Mouse (Mus musculus): ENCODE data around the gene Acot1. TPM values are rescaled to one million over a fixed set of nuclear protein-coding genes. Genes with fewer than 3 reads are reported as not detected.
"Not testable (repeated sequence)": the region's sequence is repeated elsewhere in the genome, so short reads cannot be mapped to it uniquely, and the experiment has no call there.

Gene Acot1
- total RNA-seq (2022), result 10 to 100 TPM; 13.7 to 20.6 (median 17.5) TPM

DNA sequence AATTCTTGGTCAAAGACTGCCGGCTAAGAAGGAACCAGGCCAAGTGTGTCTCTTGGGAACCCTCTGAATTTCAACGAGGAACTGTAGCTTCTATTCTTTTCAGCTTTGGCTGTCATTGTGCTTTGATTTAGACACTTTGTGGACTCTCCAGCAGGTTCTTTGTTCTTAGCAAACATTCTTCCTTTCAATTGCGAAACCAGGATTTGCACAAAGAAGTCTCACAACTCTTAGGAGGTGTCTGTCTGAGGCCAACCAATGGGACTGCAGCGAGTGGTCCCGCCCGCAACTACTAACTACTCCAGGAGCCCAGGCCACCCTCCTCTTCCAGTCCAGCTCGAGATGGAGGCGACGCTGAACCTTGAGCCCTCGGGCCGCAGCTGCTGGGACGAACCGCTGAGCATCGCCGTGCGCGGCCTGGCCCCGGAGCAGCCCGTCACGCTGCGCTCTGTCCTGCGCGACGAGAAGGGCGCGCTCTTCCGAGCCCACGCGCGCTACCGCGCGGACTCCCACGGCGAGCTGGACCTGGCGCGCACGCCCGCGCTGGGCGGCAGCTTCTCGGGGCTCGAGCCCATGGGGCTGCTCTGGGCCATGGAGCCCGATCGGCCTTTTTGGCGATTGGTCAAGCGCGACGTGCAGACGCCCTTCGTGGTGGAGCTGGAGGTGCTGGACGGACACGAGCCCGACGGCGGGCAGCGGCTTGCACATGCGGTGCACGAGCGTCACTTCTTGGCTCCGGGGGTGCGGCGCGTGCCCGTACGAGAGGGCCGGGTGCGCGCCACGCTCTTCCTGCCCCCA lies at the start of gene Acot1:
TSS of gene Acot1 (plus strand) at position 320 of the 795 bp plus-strand sequence.
- DNase-seq (ENCODE audit: low spot score in 2 of 2), result peak in 1 of 2 experiments; percentile 61

DNA sequence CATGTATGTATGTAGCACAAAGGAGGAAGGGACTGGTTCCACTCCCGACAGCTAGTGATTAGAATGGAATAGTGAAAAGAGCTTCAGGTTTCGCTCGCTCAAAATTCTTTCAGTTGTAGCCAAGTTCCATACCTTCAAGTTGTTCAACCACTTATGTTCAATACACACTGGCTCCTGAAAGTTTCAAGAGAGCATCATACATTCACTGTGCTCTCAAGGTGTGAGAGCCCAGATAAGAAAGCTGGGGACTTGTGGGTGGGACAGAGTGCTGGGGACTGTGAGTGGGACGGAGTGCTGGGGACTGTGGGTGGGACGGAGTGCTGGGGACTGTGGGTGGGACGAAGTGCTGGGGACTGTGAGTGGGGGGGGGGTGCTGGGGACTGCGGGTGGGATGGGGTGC lies 44.1 kb upstream of the Acot1 start:
- DNase-seq (ENCODE audit: low spot score in 2 of 2), result no peak

DNA sequence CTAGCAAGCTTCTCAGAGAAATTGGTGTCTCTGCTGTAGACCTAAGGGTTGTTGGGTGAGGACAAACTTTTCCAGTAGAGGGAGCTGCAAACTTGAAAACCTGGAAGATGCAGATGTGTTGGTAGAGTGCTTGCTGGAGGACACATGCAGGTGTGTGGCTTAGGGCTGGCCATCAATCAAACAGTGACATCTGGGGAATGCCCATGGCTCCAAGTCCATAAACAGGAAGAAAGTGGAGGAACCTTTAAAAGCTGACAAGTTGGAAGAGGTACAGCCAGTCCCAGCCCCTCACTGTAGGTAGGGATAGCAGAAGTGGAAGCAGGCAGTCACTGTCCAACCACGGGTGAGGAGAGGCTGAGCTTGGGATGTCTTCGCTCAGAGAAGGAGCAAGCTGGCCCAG lies 37.2 kb upstream of the Acot1 start:
- DNase-seq (ENCODE audit: low spot score in 2 of 2), result no peak

DNA sequence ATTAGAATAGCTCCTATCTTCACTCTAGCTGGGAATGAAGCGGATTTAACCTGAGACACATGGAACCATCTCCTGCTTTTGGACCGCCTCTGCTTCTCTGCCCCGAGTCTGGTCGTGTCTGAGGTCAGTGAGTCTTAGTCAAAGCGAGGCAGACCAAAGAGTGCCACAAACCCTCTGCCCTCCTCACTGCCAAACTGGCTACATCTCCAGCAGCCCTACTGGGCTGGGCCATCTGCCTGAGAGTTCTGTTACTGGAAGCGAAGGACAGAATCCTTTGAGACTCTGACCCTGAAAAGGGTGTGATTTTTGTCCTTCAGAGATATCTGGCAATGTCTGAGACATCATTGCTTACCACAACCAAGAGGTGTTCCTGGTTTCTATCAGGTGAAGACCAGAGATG lies 30.4 kb upstream of the Acot1 start:
- no peak for DNase-seq (ENCODE audit: low spot score in 2 of 2)

DNA sequence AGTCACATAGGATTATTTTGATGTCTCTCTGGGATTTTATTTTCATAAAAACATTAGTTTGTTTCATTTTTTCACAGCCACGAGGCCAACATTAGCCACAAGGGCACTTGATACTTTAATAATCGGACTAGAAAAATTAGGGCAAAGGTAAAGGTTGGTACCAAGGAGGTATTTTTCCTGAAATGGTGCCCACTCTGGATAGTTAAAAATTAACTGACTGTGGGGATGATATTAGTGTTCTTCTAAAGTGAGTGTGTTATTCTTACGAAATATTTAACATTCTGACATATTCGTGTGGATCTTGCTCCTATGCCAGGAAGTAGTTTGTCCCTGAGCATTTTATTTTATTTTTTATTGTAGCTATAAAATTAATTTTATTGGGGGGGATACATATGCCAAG lies 27.7 kb upstream of the Acot1 start:
- DNase-seq (ENCODE audit: low spot score in 2 of 2), result no peak

DNA sequence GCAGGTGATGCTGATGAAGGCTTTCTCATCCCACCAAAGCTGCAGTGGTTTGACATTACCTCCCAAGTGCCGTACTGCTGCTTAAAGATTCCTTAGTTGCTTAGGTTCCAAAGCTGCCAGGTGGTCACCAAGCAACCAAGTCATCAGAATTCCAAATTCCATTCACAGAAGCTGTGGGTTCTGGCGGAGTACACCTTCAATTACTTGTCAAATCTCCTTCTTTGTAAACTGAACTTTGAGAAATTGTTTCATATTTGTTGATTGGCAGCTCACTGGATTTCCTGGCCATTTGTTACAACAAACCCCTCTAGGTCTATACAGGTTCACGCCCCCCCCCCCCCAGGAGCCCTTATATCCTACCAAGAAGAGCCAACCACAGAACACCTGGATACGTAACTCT lies 24.5 kb upstream of the Acot1 start, which contains the start of gene Heatr4:
TSS of gene Heatr4 (minus strand) at position 101 of the 400 bp plus-strand sequence.
- DNase-seq (ENCODE audit: low spot score in 2 of 2), result no peak

DNA sequence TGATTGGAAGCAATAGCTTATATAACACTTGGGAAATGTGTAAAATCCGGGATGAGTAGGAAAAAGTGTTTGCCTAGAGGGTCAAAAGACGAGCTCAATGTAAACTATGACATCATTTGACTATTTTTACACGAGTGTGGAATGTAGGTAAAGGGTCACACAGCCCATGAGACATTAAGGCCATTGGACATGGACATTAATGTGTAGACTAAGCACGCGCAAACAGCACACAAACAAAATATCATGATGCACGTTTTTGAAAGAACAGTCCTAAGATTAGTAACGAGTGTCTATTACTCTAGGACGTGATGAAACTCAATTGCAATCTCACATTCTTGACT lies 22.1 kb upstream of the Acot1 start:
- no peak for DNase-seq (ENCODE audit: low spot score in 2 of 2)

DNA sequence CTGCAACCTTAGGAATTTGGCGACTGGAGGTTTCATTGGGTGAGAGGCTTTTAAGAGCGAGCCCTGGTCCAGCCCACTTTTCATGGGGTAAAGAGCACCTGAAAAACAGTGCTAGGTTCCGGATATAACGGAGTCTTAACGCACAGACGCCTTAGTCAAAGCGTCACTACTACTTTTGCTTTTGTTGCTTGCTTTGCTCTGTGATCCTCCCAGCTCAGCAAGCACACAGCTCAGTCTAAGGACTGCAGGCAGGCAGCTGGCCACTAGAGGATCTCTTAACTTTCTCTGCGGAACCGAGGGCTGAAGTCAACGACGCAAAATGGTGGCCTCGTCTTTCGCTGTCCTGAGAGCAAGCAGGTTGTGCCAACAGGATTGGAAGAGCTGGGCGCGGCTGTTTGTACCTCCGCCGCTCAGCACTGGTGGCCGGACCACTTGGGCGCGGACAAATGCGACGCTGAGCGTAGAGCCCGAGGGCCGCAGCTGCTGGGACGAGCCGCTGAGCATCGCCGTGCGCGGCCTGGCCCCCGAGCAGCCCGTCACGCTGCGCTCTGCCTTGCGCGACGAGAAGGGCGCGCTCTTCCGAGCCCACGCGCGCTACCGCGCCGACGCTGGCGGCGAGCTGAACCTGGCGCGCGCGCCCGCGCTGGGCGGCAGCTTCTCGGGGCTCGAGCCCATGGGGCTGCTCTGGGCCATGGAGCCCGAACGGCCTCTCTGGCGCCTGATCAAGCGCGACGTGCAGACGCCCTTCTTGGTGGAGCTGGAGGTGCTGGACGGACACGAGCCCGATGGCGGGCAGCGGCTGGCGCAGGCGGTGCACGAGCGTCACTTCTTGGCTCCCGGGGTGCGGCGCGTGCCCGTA lies 21.5 kb upstream of the Acot1 start, which contains the start of gene Acot2:
TSS of gene Acot2 (plus strand) at position 279 of the 859 bp plus-strand sequence.
- DNase-seq (ENCODE audit: low spot score in 2 of 2), result peak; percentile 63 to 66

DNA sequence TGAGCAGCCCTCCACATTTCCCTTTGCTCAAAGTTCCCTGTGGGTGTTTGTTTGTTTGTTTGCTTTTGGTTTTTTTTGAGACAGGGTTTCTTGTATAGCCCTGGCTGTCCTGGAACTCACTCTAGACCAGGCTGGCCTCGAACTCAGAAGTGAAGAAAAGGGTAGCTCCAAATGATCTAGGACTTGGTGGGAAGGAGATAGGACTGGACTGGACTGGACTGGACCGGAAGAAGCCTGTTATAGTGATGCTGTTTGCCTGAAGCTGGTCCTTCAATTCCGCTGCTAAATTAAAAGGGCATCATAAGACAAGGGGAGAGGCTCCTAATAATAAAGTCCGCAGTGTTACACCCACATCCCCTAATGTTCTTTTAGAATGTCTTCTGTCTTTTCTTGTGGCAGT lies 20.8 kb upstream of the Acot1 start:
- no peak for DNase-seq (ENCODE audit: low spot score in 2 of 2)

DNA sequence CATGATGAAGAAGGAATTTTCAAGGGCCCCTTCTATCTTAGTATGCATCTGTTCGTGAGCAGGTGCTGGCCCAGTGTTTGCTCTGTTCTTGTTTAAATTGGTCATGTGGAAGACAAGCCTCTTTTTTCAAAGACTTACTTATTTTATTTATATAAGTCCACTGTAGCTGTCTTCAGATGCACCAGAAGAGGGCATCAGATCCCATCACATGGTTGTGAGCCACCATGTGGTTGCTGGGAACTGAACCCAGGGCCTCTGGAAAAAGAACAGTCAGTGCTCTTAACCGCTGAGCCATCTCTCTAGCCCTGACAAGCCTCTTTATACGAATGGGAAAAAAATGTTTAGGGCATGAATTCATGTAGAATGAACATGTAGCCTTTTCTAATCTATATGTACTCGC lies 19.9 kb upstream of the Acot1 start:
- no peak for DNase-seq (ENCODE audit: low spot score in 2 of 2)

DNA sequence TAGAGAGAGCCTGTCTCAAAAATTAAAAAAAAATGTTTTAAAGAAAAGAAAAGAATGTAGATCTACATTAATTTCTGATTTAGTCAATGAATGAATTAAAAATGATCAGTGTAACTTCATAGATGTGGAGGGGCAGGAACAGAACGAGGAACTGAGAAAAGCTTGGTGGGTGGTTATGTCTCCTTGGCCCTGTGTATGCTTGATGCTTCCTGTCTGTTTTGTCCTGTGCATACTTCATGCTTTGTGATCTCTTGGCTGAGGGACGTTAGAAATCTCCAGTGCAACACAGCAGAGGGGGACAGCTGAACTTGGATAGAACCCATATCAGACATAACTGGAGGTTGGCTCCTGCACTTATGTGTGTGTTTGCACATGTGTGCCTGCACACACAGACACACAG lies 12.1 kb upstream of the Acot1 start:
- DNase-seq (ENCODE audit: low spot score in 2 of 2), result no peak

DNA sequence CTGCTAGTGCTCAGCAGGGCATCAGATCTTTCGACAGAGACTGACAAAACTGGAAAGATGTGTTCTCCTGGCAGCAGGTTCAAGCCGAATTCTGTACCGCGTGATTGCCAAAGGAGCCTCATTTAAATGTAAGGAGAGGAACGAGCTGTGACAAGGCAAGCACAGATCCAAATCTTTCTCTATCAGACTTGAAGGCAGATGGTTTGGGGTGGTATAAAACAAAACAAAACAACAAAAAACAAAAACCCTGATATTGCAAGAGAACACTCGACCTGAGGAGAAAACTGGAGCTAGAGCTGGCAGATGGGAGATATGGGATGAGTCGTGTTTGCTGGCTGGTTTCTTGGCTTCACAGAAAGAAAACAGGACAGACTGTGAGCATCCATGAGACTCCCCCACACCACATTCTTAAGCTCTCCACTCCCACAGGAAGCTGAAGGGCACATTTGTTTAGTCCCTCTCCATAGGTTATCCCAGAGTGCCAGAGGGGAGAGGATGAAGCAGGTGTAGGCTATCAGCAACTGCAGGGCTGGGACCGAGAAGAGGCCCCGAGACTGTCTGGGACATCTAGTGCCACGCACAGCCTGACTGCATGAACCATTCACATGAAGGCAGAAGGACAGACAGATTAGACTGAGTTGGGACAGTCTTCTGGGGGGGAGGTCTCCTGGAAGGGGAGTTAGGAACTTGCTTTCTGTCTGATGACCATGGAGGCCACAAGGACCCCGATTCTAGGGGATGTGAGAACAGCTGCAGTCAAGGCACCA lies 10.8 kb upstream of the Acot1 start:
- DNase-seq (ENCODE audit: low spot score in 2 of 2), result no peak

DNA sequence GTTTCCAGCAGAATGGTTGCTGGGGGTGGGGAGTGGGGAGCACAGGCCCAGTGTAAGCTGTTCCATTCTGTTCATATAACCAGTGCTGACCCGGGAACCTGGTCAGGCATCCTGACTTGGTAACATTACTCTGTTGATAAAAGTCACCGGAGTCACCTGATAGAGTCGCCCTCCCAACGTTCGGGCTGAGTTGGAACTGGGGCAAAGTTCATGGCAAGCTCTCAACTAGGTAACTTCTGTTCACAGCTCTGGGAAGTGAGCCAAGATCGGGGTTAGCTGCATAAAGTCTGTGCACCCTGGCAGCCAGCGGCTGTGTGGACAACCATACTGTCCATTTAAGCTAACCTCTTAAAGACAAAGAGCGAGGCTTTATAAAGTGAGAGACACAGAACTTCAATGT lies 10.1 kb upstream of the Acot1 start:
- not testable (repeated sequence) for DNase-seq (ENCODE audit: low spot score in 2 of 2)

DNA sequence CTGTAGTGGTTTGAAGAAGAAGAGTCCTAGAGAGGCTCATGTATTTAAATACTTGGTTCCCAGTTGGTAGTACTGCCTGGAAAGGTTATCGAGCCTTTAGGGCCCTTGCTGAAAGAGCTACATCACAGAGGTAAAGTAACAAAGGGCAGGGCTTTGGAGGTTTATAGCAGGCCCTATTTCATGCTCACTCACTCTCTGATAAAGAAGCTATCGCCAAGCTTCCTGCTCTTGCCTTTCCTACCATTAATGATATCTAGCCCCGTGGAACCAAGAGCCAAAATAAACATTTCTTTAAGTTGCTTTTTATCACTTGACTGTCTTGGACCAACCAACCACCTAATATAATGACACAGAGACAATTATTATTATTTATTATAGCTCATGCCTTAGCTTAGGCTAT lies 8.9 kb upstream of the Acot1 start:
- DNase-seq (ENCODE audit: low spot score in 2 of 2), result no peak

DNA sequence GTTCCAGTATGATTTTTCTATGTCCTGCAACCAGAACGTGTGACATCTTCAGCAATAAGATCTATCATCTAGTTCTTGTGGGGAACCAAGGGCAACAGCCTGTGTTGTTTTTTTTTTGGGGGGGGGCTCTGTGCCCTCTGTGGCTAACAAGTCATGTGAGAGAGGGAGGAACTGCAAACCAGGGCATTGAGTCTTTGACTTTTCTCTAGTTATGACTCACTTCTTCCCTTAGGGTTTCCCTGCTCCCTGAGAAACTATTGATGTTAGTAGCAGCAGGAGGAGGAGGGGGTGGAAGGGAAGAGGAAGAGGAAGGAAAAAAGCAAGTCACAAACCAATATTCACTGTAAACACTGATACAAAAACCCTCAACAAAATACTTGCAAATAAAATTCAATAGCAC lies 5.4 kb upstream of the Acot1 start:
- DNase-seq (ENCODE audit: low spot score in 2 of 2), result no peak

DNA sequence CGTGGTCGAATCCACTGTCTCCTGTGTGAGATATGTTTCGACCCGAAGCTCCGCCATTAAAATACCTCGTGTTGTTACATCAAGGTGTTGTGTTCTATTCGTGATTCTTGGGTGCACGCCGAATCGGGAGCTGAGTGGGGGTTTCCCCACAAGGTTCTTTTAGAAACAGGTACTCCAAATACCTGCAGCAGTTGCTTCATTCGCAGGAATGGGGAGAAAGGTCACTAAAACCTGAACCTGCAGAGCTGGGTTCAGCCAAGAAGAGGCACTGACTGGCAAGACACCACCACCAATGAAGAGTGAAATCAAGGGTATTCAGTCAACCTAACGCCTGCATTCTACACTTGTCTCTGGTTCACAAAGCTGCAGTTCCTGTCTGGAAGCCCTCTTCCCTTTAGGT lies 1.0 kb upstream of the Acot1 start:
- DNase-seq (ENCODE audit: low spot score in 2 of 2), result no peak

DNA sequence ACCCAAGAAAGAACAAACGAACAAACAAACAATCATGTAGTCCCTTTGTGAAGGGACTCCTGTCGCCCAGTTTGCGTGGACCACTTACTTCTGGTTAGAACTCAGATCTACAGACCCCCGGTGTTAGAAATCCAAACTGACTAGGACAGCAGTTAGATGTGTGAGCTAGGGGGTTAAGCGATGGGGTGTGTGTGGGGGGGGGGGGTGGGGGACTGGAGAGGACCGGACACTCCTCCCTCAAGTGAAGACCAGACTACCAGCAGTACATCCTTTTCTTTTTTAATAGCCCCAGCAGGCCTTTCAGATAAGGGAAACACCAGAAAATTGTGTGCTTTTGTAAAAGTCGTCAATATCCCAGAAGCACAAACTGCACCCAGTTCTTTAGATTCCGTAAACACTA lies 561 bp upstream of the Acot1 start:
- DNase-seq (ENCODE audit: low spot score in 2 of 2), result no peak

DNA sequence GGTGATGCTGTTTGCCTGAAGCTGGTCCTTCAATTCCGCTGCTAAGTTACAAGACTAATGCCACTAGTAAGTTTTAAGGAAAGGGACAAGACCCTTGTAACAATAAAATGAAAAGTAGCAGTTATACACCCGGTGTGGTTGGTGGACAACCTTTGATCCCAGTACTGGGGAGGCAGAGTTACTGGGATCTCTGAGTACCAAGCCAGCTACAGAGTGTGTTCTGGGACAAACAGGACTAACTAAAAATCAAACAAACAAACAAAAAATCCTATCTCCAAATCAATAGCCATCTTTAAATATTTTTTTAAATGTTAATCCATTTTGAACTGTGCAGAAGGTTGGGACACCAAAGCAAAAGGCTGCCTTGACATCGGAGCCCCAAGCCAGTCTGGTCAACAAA lies 911 bp downstream of the Acot1 start:
- DNase-seq (ENCODE audit: low spot score in 2 of 2), result no peak

DNA sequence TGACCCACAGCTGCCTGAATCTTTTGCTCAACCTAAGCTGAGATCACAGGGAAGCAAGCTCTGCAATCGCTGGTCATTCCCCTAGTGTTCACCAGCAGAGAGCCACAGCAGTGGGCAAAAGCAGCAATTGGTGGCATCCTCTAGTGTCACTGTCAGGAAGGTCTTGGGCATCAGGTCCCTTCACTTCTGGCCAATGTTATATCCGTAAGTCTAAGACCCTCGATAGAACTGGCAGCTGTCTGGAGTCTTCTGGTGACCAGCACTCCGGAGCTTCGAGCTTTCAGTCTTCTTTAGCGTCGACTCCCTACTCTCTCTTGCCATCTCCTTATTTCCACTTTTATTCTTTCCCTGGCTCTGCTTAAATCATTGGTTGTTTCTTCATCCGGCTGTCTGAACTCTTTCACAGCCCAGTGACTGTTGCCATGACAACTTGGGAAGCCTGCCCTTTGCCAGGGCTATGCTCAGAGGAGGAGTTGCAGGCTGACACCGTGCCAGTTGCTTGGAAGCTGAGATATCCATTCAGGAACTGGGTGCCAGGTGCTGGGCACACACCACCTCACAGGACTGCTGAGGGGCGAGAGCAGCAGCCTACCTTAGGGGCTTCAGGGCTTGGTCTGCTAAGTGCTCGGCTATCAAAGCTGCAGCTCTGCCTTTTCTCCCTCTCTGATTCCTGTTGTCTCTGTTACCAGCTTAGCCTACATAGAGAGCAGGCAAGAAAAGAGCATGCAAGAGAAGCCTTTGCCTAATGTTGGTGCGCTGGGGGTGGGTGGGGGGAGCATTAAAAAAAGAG lies 2.2 kb downstream of the Acot1 start:
- peak; percentile 43 to 74 for DNase-seq (ENCODE audit: low spot score in 2 of 2)

DNA sequence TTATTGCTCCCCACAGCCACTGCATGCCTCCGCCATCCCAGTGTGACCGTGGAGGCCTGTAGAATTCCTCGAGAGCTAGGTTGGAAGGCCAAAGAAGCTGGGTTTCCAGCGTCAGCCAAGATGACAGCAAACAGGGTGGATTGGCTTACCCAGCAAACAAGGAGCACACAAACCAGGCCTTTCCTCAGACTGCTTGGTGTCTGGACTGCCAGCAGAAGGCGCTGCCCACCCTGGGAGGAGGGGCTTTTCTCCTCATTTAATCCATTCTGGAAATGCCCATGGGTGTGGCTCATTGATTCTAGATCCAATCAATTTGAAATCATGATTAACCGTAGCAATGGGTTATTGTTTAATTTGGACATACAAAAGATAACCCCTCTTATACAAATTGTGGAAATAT lies 3.8 kb downstream of the Acot1 start:
- no peak for DNase-seq (ENCODE audit: low spot score in 2 of 2)

DNA sequence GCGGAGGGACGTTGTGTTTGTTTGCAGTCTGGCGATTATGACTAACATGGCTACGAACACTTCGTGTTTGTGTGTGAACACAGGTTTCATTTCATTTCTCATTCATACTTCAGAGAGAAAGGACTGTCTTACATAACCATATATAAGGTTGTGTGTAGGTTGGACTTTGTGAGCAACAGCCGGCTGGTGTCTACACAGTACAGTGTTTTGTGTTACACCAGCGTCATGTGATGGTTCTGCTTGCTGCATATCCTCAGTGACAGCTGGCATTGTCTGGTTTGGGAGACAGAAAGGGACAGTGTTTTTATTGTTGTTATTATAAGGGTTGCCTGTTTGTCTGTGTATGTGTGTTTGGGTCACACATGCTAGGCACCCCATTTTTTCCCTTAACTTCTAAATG lies 4.4 kb downstream of the Acot1 start:
- DNase-seq (ENCODE audit: low spot score in 2 of 2), result peak in 1 of 2 experiments; percentile 60

All from left cerebral cortex, adult 8-10 months (tissue).